Mouse (Mus musculus) E14TG2a.4 (cell line): Measurements from ENCODE around the gene Iqck.

Source experiments
- CTCF ChIP-seq: conservative IDR thresholded peaks from 2 replicates; pipeline ENCODE4 v1.5.1; 2014; ENCODE audit warnings: low read length
- NANOG ChIP-seq: IDR thresholded peaks from 2 replicates; pipeline ENCODE4 v1.6.1; 2014; ENCODE audit warnings: borderline replicate concordance, low read length, mixed read lengths
- POU5F1 ChIP-seq: IDR thresholded peaks from 2 replicates; pipeline ENCODE4 v1.6.1; 2014; ENCODE audit warnings: low read length, borderline replicate concordance

DNA sequence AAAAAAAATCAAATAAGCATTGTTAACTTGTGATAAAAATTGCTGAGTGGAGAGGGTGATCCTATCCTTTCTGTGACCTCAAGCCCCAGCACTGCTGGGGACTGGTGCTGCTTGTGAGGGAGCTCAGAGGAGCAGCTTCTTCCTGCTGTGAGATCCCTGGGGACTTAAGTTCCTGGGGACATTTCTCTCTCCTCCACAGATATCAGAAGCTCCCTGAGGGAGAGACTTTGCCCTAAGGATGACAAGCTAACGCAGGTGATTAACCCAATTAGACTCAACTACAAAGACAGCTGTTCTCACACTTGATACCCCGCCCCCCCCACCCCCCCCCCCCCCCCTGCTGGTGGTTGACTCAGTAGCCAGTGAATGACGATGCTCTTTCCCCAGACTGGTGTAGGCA, 109.2 kb downstream of the Iqck start:
- TF ChIP-seq CTCF (no peak), NANOG (no peak), POU5F1 (no peak)
